Mouse (Mus musculus) mesoderm, embryonic 11.5 days (tissue): ENCODE measurements around the gene Lama2.

Experiments used
- DNase-seq: peaks from one replicate; pipeline ENCODE4 v3.0.0-alpha.2; 2012; ENCODE audit warnings: low read depth, low spot score

Lama2 gene

GRCm38 (mm10) chr10:27619658-27620057 is at the start of gene Lama2:
Lama2 (minus strand) TSS chr10:27619758.
- DNase-seq: no peak

DNA sequence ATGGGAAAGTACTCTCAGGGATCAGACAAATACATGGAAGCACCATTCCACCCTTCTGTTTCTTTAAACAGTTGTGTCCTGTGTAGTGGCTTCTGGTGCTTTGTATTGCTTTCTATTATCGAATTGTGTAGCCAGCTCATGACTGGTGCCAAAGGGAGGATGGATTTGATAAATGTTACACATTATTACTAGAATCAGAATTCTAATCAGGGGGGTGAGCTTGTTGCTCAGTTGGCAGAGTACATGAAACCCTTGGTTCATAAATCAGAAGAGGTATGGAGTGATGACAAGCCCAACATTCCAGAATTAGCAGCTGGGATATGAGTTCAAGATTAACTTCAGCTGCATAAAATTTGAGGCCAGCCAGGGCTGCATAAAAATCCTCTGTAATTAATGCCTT is 44.8 kb upstream of the Lama2 start:
- no peak for DNase-seq

DNA sequence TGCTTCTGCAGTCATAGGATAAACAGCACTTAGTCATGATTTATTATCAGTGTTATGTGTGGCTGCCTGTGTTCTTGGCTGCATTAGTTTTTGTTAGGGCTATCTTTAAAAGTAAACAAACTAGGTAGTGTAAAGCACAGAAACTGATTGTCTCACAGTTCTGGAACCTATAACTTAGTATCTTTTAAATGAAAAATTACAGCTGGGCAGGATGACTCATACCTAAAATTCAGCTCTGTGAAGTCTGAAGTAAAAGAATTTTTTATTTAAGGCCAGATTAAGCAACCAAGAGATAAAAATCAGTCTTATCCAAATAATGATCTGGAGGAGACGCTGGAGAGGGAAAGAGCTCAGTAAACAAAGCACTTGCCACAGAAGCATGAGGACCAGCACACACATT is 43.8 kb upstream of the Lama2 start:
- no peak for DNase-seq

GRCm38 (mm10) chr10:27654164-27654563 is 34.6 kb upstream of the Lama2 start:
- DNase-seq: no peak

- DNase-seq: peak; percentile 29
Measured at GRCm38 (mm10) chr10:27652694-27653335, 33.3 kb upstream of the Lama2 start.

GRCm38 (mm10) chr10:27635721-27636120 is 16.2 kb upstream of the Lama2 start:
- no peak for DNase-seq

DNA sequence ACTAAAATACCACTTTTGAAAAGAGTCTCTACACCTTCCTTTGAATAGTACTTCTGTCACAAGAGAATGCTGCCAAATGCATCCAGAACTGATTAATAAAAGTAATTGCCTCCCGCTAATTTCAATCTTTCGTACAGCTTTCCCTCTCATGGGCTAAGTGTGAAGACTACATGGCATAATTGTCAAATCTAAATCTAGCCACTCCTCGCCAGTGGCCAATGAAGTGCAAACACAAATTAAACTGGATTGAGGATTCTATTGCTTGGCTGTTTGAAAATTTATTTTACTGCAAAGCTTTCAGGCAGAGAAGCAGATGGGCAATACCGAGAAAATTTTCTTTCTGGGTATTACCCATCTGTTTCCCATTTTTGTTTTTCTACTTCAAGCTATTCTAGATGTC is 11.4 kb upstream of the Lama2 start:
- DNase-seq: no peak

DNA sequence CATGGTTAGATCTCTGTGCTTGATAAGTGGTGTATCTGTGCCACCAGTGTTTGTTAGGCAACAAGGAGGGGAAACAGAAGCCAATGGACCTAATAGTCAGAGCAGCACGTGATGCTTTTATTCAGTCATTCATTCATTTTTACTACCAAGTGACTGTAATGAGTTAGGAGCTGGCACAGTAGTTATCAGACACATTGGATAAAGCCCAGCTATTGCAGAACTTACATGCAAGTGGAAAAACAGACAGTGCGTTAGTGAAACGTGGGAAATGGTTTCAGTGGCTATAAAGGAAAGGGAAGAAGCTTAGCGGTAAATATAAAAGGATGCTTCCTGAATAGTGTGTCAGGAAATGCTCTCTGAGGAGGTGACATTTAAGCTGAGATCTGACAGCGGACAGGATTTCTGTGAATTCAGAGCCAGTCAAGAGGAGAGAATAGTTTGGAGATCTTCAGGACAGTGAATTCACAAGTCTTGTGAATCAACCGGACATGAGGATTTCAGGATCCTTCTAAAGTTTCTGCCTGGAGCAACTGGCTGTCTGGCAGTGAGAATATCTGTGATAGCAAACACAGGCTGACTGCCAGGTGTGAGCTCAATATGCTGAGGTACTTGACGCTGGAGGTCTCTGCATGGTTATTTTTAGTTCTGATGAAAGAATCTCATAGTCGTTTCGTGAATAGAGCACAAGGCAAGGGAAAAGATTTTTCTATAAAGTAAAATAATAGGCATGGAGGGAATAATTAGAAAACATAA is 2.3 kb upstream of the Lama2 start:
- no peak for DNase-seq

DNA sequence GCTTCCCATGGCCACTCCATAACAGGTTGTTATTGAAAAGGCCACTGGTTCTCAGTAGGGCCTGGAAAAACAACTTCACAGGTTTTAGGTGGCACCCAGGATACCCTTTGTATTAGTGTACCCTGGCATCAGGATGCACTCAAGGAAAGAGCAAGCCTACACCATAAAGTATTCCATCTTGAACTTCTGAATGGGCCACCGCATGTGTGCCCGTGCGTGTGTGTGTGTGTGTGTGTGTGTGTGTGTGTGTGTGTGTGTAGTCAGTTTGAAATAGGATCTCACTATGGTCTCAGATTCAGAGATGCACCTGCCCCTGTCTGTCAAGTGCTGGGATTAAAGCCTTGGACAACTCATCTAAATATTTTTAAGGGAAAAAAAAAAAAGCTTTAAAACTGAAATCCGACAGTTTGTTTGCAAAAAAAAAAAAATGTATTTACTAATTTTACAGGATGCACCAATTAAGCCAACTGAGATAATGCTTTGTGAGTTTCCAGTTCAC is 2.0 kb downstream of the Lama2 start:
- DNase-seq: peak; percentile 29

- DNase-seq: peak; percentile 28
Measured at GRCm38 (mm10) chr10:27616641-27617415, 2.7 kb downstream of the Lama2 start.

- no peak for DNase-seq
Measured at GRCm38 (mm10) chr10:27595675-27596074, 23.9 kb downstream of the Lama2 start.

DNA sequence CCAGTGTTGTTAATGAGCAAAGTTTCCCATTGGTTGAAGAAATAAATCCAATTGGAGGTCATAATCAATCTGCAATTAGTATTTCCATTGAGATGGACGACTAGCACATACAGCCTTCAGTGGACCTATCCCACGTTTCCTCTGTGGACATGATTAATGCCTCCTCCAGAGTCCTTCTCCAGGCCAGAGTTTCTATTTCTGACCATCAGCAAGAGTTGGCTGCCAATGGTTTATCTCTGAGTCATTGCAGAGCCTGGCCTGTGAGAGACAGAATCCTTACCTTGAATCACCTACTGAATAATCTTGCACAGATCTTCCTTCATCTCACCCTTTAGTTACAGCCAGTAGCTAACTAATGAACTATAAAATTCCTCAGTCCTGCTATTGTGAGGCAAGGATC is 86.3 kb downstream of the Lama2 start:
- DNase-seq: no peak

GRCm38 (mm10) chr10:27508847-27509459 is 110.6 kb downstream of the Lama2 start:
- no peak for DNase-seq

DNA sequence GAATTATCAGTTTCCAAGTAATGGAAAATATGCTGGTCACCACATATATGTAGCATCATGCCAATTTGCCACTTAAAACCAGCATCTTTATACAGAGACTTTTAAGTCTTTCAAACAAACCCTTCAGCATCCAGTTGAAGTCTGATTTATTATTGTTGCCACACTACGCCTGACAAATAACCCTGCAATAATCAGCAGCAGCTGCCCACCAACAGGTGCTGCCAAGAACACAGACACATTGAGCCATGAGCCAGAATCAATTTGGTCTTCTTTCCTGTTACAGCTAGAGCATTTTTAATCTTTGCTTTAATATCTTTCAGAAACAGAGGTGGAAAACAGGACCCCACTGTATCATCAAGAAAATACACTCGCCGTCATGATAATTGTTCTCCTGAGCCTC is 118.7 kb downstream of the Lama2 start:
- DNase-seq: no peak

DNA sequence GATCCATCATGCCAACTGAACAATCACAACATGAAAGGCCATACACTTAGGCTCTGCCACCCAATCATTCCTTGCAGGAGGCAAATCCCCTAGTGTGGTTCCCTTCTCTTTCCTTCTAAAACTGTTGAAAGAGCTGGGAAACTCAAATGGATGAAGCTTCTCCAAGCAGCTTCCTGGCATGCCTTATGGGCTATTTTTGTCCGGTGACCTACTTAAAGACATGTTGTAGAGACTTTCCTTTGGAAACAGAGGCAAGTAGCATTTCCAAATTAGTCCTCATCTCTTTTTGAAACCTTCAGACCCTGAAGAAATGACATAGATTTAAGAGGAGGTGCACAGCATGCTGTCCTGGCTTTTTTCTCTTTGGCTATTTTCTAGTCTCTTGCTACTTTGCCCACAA is 131.1 kb downstream of the Lama2 start:
- no peak for DNase-seq

- no peak for DNase-seq
Measured at GRCm38 (mm10) chr10:27484041-27484440, 135.5 kb downstream of the Lama2 start.

GRCm38 (mm10) chr10:27475540-27475939 is 144.0 kb downstream of the Lama2 start:
- no peak for DNase-seq

- DNase-seq: no peak
Measured at GRCm38 (mm10) chr10:27468274-27468673, 151.3 kb downstream of the Lama2 start.

DNA sequence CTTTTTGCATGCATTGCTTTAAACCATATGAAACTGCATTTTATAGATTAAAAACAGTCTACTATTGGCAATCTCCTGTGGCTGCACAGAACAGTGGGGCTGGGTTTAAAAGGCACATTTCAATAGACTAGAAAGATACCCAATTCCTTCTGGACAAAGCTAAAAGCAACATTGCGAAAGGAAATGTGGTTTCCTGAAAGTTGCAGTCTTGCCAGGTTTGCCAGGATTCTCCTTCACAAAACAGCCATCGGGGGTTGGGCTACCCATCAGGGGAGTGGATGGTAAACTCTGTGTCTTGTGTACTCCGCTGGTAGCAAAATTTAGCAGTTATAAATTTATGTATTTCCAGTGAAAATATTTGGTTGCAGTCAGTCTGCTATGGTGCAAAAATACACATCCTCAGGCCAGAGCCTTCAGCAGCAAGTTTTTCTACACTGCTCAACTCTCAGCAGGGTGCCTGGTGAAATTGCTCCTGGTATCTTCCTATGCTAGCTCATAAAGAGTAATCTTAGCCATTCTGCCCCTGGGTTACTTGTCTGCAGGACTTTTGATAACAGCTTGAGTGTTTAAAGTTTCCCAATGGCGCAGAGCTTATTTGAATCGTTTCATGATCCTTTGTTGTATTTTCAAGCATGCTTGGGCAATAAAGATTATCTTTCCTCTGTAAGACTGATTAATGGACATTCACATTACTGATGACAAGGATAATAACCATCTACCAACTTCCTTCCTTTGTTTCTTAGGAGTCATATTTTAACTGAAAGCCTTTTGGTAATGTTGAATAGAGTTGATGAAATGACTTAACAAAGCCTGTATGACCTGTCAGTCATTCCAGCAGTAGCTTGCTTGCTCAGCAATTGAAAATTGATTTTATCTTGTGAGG is 205.7 kb downstream of the Lama2 start:
- no peak for DNase-seq

DNA sequence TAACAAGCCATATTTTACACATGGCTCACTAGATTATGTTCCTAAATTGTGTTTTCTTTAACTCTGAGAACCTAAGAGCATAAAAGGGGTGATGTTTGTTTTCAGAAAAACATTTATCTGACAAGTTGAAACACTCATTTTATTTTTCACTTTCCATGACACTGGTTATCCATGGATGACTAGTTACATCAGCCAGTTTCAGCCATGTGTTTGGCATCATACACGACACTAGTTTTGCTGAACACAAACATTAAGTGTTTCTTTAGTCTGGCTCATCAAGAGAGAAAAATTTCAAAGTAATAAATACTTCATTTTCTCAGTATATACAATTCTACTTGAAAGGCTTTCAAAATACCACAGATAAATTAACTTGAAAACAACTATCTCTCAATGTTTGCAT is 228.8 kb downstream of the Lama2 start:
- no peak for DNase-seq

- DNase-seq: no peak
Measured at GRCm38 (mm10) chr10:27387531-27387930, 232.0 kb downstream of the Lama2 start.
